Mouse (Mus musculus): ENCODE results near the gene Rab14. TPM values are rescaled to one million over a fixed set of nuclear protein-coding genes. Genes with fewer than 3 reads are reported as not detected.

Rab14 gene
- polyA plus RNA-seq, 1 experiment from 2014 or later = 436 TPM

DNA sequence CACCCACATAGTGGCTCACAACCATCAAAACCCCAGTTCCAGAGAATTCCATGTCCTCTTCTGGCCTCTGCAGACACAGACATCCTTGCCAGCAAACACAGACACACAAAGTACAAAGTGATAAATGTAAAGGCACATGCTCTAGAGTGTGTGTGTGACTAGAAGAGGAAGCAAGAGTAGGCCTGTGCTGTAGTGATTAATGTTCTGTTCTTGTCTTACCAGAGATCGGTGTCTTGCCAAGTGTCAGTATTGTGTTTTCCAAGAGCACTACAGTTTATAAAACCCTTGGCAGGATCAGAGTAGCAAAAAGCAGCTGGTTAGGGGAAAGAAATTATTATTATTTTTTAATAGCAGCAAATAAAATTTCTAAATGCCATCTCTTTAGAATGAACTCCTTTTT is 62.3 kb downstream of the Rab14 start:
- H3K36me3 ChIP-seq = peaks cover 67% of the 10 kb centered on the region
- H3K27ac ChIP-seq (replicated peaks) = no peak overlapping the region
- 95% methylated on average over 1 of the region's 1 CpGs for WGBS
- H3K9me3 ChIP-seq = no peaks in the 10 kb centered on the region
- no peak overlapping the region for H3K4me2 ChIP-seq
- H3K9ac ChIP-seq = no peak overlapping the region
- ATAC-seq (ENCODE audit: low FRiP score, low read depth) = no peak
- H3K4me3 ChIP-seq = no peak overlapping the region
- no peaks in the 10 kb centered on the region for H3K4me1 ChIP-seq (replicated peaks)
- no peaks in the 10 kb centered on the region for H3K27me3 ChIP-seq

GRCm38 (mm10) chr2:35133891-35134290 is 67.0 kb downstream of the Rab14 start:
- no peaks in the 10 kb centered on the region for H3K27me3 ChIP-seq

GRCm38 (mm10) chr2:35132662-35133055 is 68.3 kb downstream of the Rab14 start:
- 0 out of 2 replicates have a peak overlapping the region, but pooled peaks have one; percentile 4 for H3K27ac ChIP-seq (replicated peaks)

More at GRCm38 (mm10) chr2:35133891-35134290, 67.0 kb downstream of the Rab14 start:
- H3K4me1 ChIP-seq (replicated peaks) = peaks cover 10% of the 10 kb centered on the region
- H3K4me2 ChIP-seq = no peak overlapping the region
- WGBS = 80% methylated on average over 5 of the region's 5 CpGs
- H3K9me3 ChIP-seq = no peaks in the 10 kb centered on the region
- no peak overlapping the region for H3K4me3 ChIP-seq
- H3K36me3 ChIP-seq = peaks cover 37% of the 10 kb centered on the region
- H3K27ac ChIP-seq (replicated peaks) = no peak overlapping the region
- ATAC-seq (ENCODE audit: low FRiP score, low read depth) = no peak
- H3K9ac ChIP-seq = no peak overlapping the region

DNA sequence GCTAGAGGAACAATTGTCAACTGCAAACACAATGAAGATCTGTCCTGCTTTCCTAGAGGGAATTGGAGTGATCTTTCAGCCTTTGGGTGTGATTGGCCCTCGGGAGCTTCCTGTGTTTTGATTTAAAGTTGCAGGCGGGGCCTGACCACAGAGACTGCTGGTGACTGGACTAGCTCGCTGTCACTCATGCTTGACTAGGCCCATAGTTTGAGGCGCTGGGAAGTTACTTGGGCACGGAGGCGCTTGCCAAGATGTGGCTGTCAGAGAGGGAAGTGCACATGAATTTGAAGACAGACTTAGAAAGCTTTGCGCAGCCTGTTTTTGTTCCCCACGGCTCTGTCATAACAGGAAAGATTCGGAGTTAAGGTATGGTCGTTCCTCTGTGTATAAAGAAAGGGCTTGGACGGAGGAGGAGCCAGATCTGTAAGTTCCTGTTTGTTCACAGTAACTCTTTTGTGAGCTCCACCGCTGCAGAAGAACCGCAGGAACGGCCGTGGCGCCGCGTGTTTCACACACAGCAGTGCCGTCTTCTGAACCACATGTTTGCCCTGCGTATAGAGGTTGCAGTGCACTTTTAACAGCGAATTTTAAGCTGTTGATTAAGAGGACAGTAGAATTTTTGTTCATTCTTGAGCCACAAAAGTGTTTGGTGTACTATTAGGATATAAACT is 68.8 kb downstream of the Rab14 start:
- no peaks in the 10 kb centered on the region for H3K27me3 ChIP-seq
- peaks cover 10% of the 10 kb centered on the region for H3K4me1 ChIP-seq (replicated peaks)
- peak overlapping the region; percentile 38 for H3K4me3 ChIP-seq
- no peaks in the 10 kb centered on the region for H3K9me3 ChIP-seq
- 0 out of 2 replicates have a peak overlapping the region, but pooled peaks have one; percentile 4 for H3K27ac ChIP-seq (replicated peaks)
- under 1% methylated on average over 21 of the region's 21 CpGs for WGBS
- peak overlapping the region; percentile 14; the same call in 1 of the 2 replicates for H3K9ac ChIP-seq
- peaks cover 32% of the 10 kb centered on the region for H3K36me3 ChIP-seq
- peak; percentile 98 for ATAC-seq (ENCODE audit: low FRiP score, low read depth)
- peak overlapping the region; percentile 49 for H3K4me2 ChIP-seq

More at GRCm38 (mm10) chr2:35132662-35133055, 68.3 kb downstream of the Rab14 start:
- H3K9ac ChIP-seq = peak overlapping the region; percentile 14; the same call in 1 of the 2 replicates
- no peak for ATAC-seq (ENCODE audit: low FRiP score, low read depth)
- peak overlapping the region; percentile 38 for H3K4me3 ChIP-seq
- H3K36me3 ChIP-seq = peaks cover 33% of the 10 kb centered on the region
- no peaks in the 10 kb centered on the region for H3K27me3 ChIP-seq
- peaks cover 10% of the 10 kb centered on the region for H3K4me1 ChIP-seq (replicated peaks)
- H3K9me3 ChIP-seq = no peaks in the 10 kb centered on the region
- peak overlapping the region; percentile 49 for H3K4me2 ChIP-seq
- 15% methylated on average over 5 of the region's 5 CpGs for whole genome bisulfite sequencing

DNA sequence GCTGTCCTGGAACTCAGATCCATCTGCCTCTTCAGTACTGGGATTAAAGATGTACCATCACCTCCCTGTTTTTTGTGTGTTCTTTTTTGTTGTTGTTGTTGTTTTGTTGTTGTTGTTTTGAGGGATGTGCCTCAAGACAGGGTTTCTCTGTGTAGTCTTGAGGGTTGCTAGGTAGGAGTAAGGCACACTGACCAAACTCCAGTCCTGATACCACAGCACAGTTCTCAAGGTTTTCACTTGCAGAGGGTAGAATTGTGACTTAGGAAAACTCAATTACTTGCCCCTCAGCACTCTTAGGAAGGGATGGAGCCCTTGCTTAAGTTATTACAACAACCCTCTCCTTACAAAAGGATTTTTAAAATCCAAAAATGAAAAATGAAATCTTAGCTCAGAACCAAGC is 69.4 kb downstream of the Rab14 start:
- H3K4me1 ChIP-seq (replicated peaks) = peaks cover 10% of the 10 kb centered on the region
- no peak overlapping the region for H3K9ac ChIP-seq
- peak overlapping the region; percentile 49 for H3K4me2 ChIP-seq
- no peaks in the 10 kb centered on the region for H3K27me3 ChIP-seq
- H3K27ac ChIP-seq (replicated peaks) = no peak overlapping the region
- H3K36me3 ChIP-seq = peaks cover 28% of the 10 kb centered on the region
- ATAC-seq (ENCODE audit: low FRiP score, low read depth) = no peak
- H3K9me3 ChIP-seq = no peaks in the 10 kb centered on the region
- H3K4me3 ChIP-seq = no peak overlapping the region; the same call in 1 of the 2 replicates

Other genes with a start within 250 kb of the Rab14 start
- 2.0 and 2.2 TPM in 2 replicates for gene Traf1, start 239.3 kb downstream of the Rab14 start, polyA plus RNA-seq (2015; fragmentation: Nextera tagmentation; extraction: Ambion mirVana)
- 0.37 and 0.84 TPM in 2 replicates for gene Hc, start 139.7 kb downstream of the Rab14 start, polyA plus RNA-seq (2015; fragmentation: Nextera tagmentation; extraction: Ambion mirVana)
- 0.26 and 0.34 TPM in 2 replicates for gene AI182371, start 99.6 kb downstream of the Rab14 start, polyA plus RNA-seq (2015; fragmentation: Nextera tagmentation; extraction: Ambion mirVana)
- gene Cntrl, start 91.6 kb downstream of the Rab14 start, polyA plus RNA-seq (2015; fragmentation: Nextera tagmentation; extraction: Ambion mirVana) = 9.3 and 12.1 TPM in 2 replicates
- 24.4 and 27.4 TPM in 2 replicates for gene Gsn, start 55.3 kb upstream of the Rab14 start, polyA plus RNA-seq (2015; fragmentation: Nextera tagmentation; extraction: Ambion mirVana)
- 22.2 and 25.2 TPM in 2 replicates for gene Stom, start 135.9 kb upstream of the Rab14 start, polyA plus RNA-seq (2015; fragmentation: Nextera tagmentation; extraction: Ambion mirVana)
- gene 4930568D16Rik, start 166.6 kb upstream of the Rab14 start, polyA plus RNA-seq (2015; fragmentation: Nextera tagmentation; extraction: Ambion mirVana) = not detected in 2 replicates
- gene 4930402F06Rik, start 196.1 kb upstream of the Rab14 start, polyA plus RNA-seq (2015; fragmentation: Nextera tagmentation; extraction: Ambion mirVana) = not detected in 2 replicates